Mouse (Mus musculus) kidney, adult 9 months (tissue): ENCODE data around the gene Polg2.
"Not testable (repeated sequence)": the region's sequence is repeated elsewhere in the genome, so short reads cannot be mapped to it uniquely, and the experiment has no call there.

ENCODE experiments used
- DNase-seq: peaks from one replicate; pipeline ENCODE4 v3.0.0; 2022

Gene Polg2

GRCm38 (mm10) chr11:106779388-106780088 lies at the start of gene Polg2:
Polg2 (minus strand) TSS chr11:106779537.
- DNase-seq: peak; percentile 95

DNA sequence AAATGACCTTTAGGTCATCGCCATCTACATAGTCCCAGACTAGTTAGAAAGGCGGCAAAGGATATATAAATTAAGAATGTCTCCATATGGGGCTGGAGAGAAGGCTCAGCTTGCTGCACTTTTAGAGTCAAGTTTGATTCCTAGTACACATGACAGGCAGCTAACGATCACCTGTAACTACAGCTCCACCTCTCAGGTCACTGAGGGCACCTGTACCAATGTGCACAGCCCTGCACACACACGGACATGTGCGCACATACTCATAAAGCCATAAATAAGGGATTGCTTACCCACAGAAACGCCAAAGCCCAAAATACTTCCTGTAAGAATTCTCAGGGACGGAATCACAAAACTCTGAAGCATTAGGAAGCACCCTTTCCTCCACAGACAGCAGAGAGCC lies 48.7 kb upstream of the Polg2 start:
- no peak for DNase-seq

GRCm38 (mm10) chr11:106824403-106824802 lies 45.1 kb upstream of the Polg2 start:
- DNase-seq: no peak

- DNase-seq: no peak
Observed at GRCm38 (mm10) chr11:106823741-106824140, 44.4 kb upstream of the Polg2 start.

DNA sequence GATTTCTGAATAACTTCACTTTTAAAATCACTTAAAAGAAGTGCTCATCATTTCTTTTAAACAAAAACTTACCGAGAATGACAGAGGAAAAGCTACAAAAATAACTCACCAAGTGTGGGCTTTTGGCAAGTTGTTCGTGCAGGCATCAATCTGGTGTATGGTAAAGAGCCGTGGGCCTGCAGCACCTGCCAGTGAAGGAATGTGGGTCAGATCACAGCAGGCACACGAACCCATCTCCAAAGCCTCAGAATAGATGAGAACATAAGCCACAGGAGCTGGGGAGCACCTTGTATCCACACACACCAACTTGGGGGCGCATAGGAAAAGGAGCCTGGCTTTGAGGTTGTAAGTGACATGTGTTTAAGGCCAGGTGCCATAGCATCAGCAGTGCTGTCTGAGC lies 43.6 kb upstream of the Polg2 start:
- DNase-seq: no peak

GRCm38 (mm10) chr11:106822491-106822890 lies 43.2 kb upstream of the Polg2 start:
- DNase-seq: no peak

GRCm38 (mm10) chr11:106821397-106821796 lies 42.1 kb upstream of the Polg2 start:
- no peak for DNase-seq

DNA sequence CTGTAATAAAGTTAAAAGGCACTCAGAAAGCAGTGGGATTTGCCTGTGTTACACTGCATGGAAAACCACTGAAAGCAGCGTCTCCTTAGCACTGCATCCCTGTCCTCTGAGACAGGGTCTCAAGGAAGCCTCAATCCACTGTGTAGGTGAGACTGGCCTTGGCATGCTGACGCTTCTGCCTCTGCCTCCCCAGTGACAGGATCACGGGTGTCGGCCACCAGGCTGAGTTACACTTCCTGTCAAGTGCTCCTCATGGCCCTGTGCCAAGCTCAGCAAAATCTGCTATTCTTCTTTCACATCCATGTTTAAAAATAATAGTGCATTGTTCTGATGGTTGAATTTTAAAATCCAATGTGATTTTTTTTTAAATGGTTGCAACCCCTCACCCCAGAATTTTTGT lies 41.6 kb upstream of the Polg2 start:
- peak; percentile 74 for DNase-seq

- peak; percentile 38 for DNase-seq
Observed at GRCm38 (mm10) chr11:106820252-106820651, 40.9 kb upstream of the Polg2 start.

DNA sequence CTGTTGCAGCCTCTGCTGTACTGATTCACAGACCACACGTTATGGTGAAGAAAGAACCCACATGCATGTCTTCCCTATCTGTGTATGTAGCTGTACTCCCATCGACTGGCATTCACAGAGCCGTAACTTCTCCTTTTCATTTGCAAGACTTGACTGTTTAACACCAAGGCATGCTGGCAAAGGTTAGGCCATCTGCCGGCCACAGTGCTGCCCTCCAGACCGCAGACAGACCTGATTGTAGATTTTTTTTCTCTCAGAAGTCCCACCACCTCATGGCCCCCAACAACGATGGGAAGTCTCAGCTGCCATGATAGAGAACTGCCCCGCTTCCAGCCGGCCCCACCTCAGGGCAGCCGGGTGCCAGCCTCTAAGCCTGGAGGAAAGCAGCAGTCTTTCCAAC lies 40.3 kb upstream of the Polg2 start:
- DNase-seq: no peak

DNA sequence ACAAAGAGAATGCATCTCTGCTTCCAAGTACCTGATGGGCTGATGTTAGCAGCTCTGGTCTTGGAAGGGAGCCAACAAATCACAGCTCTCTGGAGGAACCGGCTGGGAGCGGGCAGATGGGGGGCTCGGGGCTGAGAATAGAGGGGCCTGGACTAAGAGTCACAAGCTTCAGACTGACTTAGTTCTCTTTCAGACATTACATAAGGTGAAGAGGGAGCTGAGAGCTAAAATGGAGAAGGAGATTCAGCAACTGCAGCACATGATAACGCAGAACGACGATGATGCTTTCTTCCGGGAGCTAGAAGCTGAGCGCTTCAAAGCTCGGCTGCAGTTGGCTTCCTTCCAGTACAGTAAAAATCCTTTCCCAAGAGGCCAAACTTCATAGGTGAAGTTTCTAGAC lies 39.0 kb upstream of the Polg2 start:
- peak; percentile 59 for DNase-seq

- no peak for DNase-seq
Observed at GRCm38 (mm10) chr11:106817808-106818207, 38.5 kb upstream of the Polg2 start.

- no peak for DNase-seq
Observed at GRCm38 (mm10) chr11:106817156-106817555, 37.8 kb upstream of the Polg2 start.

GRCm38 (mm10) chr11:106816316-106816715 lies 37.0 kb upstream of the Polg2 start:
- DNase-seq: no peak

- DNase-seq: no peak
Observed at GRCm38 (mm10) chr11:106815761-106816160, 36.4 kb upstream of the Polg2 start.

DNA sequence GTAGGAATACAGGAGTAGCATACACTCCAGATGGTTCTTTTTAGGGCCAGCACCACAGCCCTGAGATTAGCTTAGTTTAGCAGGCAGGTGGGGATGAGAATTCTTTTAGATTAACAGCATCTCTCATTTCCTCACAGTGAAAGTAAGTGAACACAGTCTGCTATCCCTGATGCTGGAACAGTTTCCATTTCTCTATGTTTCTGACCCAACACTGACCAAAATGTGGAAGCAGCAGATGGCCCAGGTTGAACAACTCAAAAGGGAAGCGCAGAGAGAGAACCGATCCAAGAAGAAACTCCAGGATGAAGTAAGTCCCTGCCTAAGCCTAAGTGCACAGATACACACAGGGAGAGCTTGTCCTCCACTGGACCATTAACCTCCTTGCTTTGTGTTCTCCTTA lies 36.0 kb upstream of the Polg2 start:
- no peak for DNase-seq

GRCm38 (mm10) chr11:106814601-106815320 lies 35.4 kb upstream of the Polg2 start:
- peak; percentile 81 for DNase-seq

- peak; percentile 73 for DNase-seq
Observed at GRCm38 (mm10) chr11:106812410-106813136, 33.2 kb upstream of the Polg2 start.

DNA sequence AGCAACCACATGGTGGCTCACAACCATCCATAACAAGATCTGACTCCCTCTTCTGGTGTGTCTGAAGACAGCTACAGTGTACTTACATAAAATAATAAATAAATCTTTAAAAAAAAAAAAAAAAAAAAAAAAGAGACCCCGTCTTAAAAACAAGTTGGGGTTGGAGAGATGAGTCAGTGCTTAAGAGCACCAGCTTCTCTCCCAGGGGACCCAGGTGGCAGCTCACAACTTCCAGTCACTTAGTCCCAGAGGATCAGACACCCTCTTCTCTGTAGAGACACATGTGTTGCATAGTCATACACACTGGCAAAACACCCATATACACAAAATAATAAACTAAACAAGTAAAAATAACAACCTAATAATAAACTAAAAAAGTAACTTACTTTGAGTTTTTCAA lies 28.1 kb upstream of the Polg2 start:
- not testable (repeated sequence) for DNase-seq

- DNase-seq: no peak
Observed at GRCm38 (mm10) chr11:106802069-106802627, 22.8 kb upstream of the Polg2 start.

- DNase-seq: no peak
Observed at GRCm38 (mm10) chr11:106795679-106796078, 16.3 kb upstream of the Polg2 start.

DNA sequence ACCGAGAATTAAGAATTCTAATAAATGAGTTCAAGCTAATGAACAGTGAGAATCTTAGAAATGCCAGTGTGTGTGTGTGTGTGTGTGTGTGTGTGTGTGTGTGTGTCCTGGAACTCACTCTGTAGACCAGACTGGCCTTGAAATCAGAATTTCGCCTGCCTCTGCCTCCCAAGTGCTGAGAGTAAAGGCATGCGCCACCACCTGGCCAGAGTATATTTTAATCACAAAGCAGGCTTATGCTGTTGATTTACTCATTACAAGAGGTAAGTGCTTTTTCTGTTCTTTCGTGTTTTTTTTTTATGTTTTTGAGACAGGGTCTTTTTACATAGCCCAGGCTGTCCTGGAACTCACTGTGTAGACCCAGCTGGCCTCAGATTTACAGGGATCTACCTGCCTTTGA lies 14.5 kb upstream of the Polg2 start:
- DNase-seq: no peak

- DNase-seq: no peak
Observed at GRCm38 (mm10) chr11:106789649-106790048, 10.3 kb upstream of the Polg2 start.
